Mouse (Mus musculus) cerebellum, adult 2 months (tissue): ENCODE measurements around the gene Tln2.

ENCODE experiments used
- CTCF ChIP-seq: fragments of 200-500 bp; IDR thresholded peaks from 2 replicates; pipeline ENCODE4 v1.5.1; 2011; ENCODE audit warnings: low read depth, mild to moderate bottlenecking, control low read depth, low read length, moderate library complexity, borderline replicate concordance; ENCODE audit not compliant: insufficient read depth
- POLR2A ChIP-seq: fragments of 200-500 bp; IDR thresholded peaks from 2 replicates; pipeline ENCODE4 v1.6.1; 2011; ENCODE audit warnings: low read length, control low read depth, borderline replicate concordance; ENCODE audit not compliant: insufficient read depth

DNA sequence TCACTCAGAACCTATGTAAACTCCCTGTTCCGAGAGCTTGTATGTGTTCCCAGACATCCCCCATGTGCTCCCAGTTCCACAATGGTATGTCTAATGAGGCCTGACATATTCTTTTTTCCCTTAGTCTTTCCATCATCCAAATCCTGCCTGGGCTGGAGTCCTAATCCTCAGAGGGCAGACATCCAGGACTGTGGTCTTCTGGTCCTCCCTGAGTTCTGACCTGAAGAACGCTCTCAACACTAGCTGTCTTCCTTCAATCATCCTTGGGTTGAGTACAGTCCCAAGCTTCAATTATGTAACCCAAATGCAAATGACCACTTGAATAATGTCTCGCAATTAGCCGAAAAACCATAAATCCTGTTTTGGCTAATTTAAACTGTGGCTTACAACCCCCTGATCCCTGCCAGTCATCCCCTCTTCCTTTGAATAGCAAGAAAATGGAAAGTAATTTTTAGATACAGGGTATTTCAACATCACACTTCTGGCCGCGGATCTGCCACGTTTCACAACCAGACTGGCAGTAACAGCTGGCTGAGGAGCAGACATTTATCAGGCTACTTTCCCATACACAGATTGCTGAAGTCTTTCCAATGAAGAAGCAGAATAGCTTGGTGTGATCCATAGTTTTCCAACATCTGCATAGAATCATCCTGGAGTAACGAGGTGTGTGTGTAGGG lies 65.5 kb downstream of the Tln2 start:
- TF ChIP-seq POLR2A (no peak), CTCF (no peak)
